Mouse (Mus musculus) left cerebral cortex, postnatal 25 days (tissue): ENCODE measurements around the gene Srgap3. TPM values are rescaled to one million over a fixed set of nuclear protein-coding genes. Genes with fewer than 3 reads are reported as not detected.

Experiments
- DNase-seq, 2 experiments: peaks; one replicate each; pipeline ENCODE4 v3.0.0; 2022; ENCODE audit warnings: low spot score in 2 of 2, mixed read lengths in 1 of 2
- intact Hi-C: fragments of 180-260 bp; cut with DNase I; formaldehyde crosslinking; loops from one replicate; pipeline ENCODE4 v1.15.1; 2025
- total RNA-seq, 2 experiments: library from RNA; stranded (reverse); gene quantifications; 2 replicates each; pipeline ENCODE4 v1.2.3; 2021

Srgap3 gene
- 100 to 1,000 TPM; 204 to 206 TPM for total RNA-seq

DNA sequence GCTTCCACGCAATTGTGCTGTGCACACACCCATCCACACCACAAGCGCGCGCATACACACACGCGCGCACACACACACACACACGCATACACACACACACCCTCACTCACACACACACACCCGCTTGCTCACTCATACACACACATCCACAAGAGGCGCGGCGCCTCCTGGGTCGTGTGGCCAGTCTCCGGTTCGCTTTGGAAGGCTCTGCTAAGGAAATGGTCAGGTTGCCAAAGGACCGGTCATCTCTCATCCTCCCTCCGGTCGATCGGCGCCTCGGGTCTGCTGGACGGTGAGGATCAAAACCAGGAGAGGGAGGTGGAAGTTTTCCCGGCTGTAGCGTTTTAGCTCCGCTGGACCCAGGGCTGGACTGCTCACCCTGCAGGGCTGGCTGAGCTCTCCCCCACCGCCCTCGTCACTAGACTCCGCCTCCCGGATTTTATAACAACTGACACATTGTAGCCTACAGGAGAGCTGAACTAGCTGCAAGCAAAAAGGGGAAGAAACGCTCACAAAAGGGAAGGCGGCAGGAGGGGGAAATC is at the start of gene Srgap3:
Gene Srgap3, minus strand, starts transcription at position 372 of the 542 bp plus-strand sequence.
- intact Hi-C loops, result loop anchor here (2.0 to 5.0 kb wide), 6 partner anchors 54 to 220 kb away; no protein-coding TSS in a partner anchor

GRCm38 (mm10) chr6:112995708-112996107 is 48.6 kb upstream of the Srgap3 start:
- intact Hi-C loops, result no loop called here

More for the DNA sequence above, at the start of gene Srgap3:
- peak; percentile 81 to 96 for DNase-seq

GRCm38 (mm10) chr6:112990119-112990518 is 43.1 kb upstream of the Srgap3 start:
- intact Hi-C loops, result no loop called here
- DNase-seq, result no peak

More at GRCm38 (mm10) chr6:112995708-112996107, 48.6 kb upstream of the Srgap3 start:
- no peak for DNase-seq

GRCm38 (mm10) chr6:112985362-112986314 is 38.6 kb upstream of the Srgap3 start:
- intact Hi-C loops, result no loop called here
- no peak for DNase-seq

DNA sequence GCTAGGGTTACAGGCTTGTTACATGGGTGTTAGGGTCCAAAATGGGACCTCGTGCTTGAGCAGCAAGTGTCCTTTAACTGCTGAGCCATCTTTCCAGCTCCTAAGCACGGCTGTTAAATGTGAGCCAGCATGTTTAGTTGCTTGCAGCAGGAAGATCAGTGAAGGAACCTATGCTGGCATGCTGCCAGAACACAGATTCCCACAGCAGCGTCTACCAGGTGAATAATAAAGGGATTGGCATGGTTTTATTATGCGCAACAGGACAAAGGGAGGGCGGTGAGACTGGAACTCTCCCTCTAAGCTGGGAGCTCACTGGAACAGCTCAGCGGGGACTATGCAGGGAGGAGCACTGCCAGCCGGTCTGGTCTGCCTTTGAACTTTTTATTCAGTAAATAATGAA is 35.2 kb upstream of the Srgap3 start:
- no peak for DNase-seq
- intact Hi-C loops, result no loop called here

- intact Hi-C loops, result no loop called here
- no peak for DNase-seq
These were observed 31.9 kb upstream of the Srgap3 start for GRCm38 (mm10) chr6:112978947-112979346.

DNA sequence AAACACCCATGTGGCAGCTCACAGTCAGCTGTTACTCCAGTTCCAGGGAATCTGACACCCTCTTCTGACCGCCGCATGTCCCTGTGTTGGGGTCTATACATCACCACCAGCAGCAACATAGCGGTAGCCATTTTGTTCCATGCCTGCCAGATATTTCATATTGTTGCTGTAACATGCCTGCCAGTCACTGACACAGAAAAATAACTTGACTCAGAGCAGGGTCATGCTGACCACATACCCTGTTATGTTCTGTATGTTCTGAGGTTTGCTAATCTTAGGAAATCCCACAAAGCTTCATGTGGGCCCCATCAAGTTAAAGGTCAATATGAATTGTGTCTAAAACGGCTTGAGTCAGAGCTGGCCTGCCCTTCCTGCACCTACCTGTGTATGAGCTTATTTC is 30.2 kb upstream of the Srgap3 start:
- intact Hi-C loops, result no loop called here
- DNase-seq, result no peak

GRCm38 (mm10) chr6:112976541-112976940 is 29.5 kb upstream of the Srgap3 start:
- intact Hi-C loops, result no loop called here
- no peak for DNase-seq

DNA sequence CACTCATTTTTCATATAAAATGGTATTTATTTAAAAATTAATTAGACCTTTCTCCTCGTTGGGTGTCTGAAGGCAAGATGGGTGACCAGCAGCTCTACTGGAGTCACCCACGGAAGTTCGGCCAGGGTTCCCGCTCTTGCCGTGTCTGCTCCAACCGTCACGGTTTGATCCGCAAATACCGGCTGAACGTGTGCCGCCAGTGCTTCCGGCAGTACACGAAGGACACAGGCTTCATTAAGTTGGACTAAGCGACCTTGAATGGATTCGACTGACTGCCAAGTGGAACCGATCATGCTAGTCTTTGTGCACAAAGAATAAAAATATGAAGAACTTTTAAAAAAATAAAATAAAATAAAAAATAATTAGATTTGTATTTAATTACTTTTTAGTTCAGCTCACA is 29.1 kb upstream of the Srgap3 start:
- no peak for DNase-seq
- intact Hi-C loops, result no loop called here

GRCm38 (mm10) chr6:112973786-112974720 is 27.0 kb upstream of the Srgap3 start:
- intact Hi-C loops, result no loop called here

GRCm38 (mm10) chr6:112972858-112973631 is 26.0 kb upstream of the Srgap3 start:
- intact Hi-C loops, result no loop called here

More at GRCm38 (mm10) chr6:112973786-112974720, 27.0 kb upstream of the Srgap3 start:
- DNase-seq, result peak; percentile 27 to 45

GRCm38 (mm10) chr6:112972127-112972526 is 25.1 kb upstream of the Srgap3 start:
- intact Hi-C loops, result no loop called here
- no peak for DNase-seq

More at GRCm38 (mm10) chr6:112972858-112973631, 26.0 kb upstream of the Srgap3 start:
- DNase-seq, result peak; percentile 62 to 77

- DNase-seq, result no peak
- intact Hi-C loops, result no loop called here
These were observed 24.2 kb upstream of the Srgap3 start for GRCm38 (mm10) chr6:112971116-112971768.

- intact Hi-C loops, result no loop called here
- DNase-seq, result no peak
These were observed 20.3 kb upstream of the Srgap3 start for GRCm38 (mm10) chr6:112967359-112967758.

GRCm38 (mm10) chr6:112958360-112958759 is 11.3 kb upstream of the Srgap3 start:
- DNase-seq, result no peak
- intact Hi-C loops, result no loop called here

DNA sequence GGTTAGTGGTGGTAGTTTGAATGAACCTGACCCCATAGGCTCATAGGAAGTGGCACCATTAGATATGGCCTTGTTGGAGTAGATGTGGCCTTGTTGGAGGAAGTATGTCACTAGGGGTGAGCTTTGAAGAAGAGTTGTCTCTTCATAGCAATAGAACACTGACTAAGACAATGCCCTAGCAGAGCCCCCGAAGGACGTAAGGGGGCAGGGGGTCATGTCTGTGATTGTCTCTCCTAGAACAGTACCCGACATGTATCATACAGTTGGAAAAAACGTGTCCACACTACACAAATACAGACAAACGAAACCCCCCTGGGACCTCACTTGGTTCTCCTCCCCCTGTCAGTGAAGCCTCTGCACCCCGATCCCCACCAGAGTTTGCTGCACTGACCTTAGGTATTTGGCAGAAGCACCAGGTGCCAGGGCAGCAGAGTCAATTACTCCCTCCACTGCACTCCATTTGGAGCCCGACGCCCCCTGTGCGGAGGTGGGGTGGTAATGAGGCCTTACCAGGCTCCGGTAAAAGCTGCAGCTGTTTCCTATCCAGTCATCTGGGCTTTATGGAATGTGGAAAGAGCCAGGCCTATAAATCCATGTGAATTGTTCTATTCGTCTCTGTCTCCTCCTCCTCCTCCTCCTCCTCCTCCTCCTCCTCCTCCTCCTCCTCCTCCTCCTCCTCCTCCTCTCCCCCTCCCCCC is 10.7 kb upstream of the Srgap3 start:
- intact Hi-C loops, result no loop called here
- no peak for DNase-seq

DNA sequence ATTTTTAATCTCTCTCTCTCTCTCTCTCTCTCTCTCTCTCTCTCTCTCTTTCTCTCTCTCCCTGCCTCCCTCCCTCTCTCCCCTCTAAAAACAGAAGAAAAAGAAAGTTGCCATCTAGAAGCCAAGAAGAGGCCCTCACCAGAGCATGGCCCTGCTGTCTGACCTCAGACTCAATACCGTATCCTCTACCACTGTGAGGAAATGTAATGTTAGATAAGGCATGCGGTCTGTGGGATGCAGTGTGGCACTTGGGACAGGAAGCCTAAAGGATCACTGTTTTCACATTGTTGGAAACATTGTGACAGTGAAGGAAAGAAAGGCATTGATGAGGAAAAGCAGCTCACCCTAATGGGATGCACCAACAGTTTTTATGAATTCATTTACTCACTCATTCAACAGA is 8.7 kb upstream of the Srgap3 start:
- intact Hi-C loops, result no loop called here
- DNase-seq, result no peak

GRCm38 (mm10) chr6:112953905-112954304 is 6.8 kb upstream of the Srgap3 start:
- intact Hi-C loops, result no loop called here
- DNase-seq, result no peak
